Mouse (Mus musculus) ES-E14 (cell line): ENCODE measurements at regions not wholly inside any gene's neighbourhood (a gene's known extent, or its start where the extent isn't known, plus 50 kb on each side); places are given as distances from the start of the nearest gene placed in this dataset.

Source experiments
- DNase-seq: peaks from one replicate; pipeline ENCODE4 v3.0.0-alpha.2; 2013; ENCODE audit warnings: low read depth, low spot score
- H3K27ac ChIP-seq: 2 replicates; pipeline ENCODE4 v1.5.1; 2012; ENCODE audit warnings: low read depth, mild to moderate bottlenecking, low read length, moderate library complexity, mixed read lengths; ENCODE audit not compliant: poor library complexity, insufficient read depth, severe bottlenecking
- H3K36me3 ChIP-seq: 2 replicates; pipeline ENCODE4 v1.6.1; 2012; ENCODE audit warnings: mild to moderate bottlenecking, low read length, moderate library complexity, mixed read lengths; ENCODE audit not compliant: control insufficient read depth, poor library complexity, insufficient read depth, severe bottlenecking
- H3K4me1 ChIP-seq, 2 experiments: fragments of 150-350 bp in 1 of 2; sonication (generic) in 1 of 2; 2 replicates each; pipeline ENCODE4 v1.6.1; 2012; ENCODE audit warnings: low read length in 2 of 2, mild to moderate bottlenecking in 1 of 2, mixed read lengths in 1 of 2; ENCODE audit not compliant: control insufficient read depth in 2 of 2, insufficient read depth in 2 of 2, poor library complexity in 1 of 2
- H3K4me3 ChIP-seq, 2 experiments: fragments of 150-350 bp in 1 of 2; sonication (generic) in 1 of 2; 2 replicates each; pipeline ENCODE4 v1.5.1; 2012; ENCODE audit warnings: low read length in 2 of 2, low read depth in 1 of 2, mild to moderate bottlenecking in 1 of 2, mixed read lengths in 1 of 2; ENCODE audit not compliant: insufficient read depth in 1 of 2, poor library complexity in 1 of 2, severe bottlenecking in 1 of 2
- H3K9ac ChIP-seq: 2 replicates; pipeline ENCODE4 v1.6.1; 2012; ENCODE audit warnings: low read depth, mild to moderate bottlenecking, low read length, mixed read lengths; ENCODE audit not compliant: poor library complexity, insufficient read depth, severe bottlenecking
- H3K9me3 ChIP-seq: fragments of 150-350 bp; sonication (generic); 2 replicates; pipeline ENCODE4 v1.6.1; 2012; ENCODE audit warnings: low read depth, mild to moderate bottlenecking, low read length; ENCODE audit not compliant: control insufficient read depth, insufficient read depth
- CHD2 ChIP-seq: IDR thresholded peaks from 2 replicates; pipeline ENCODE4 v1.6.1; 2014; ENCODE audit warnings: mild to moderate bottlenecking, low read depth, low read length, inconsistent platforms
- HCFC1 ChIP-seq: IDR thresholded peaks from 2 replicates; pipeline ENCODE4 v1.6.1; 2012; ENCODE audit warnings: low read length, inconsistent platforms, borderline replicate concordance; ENCODE audit not compliant: insufficient read depth
- MAFK ChIP-seq: IDR thresholded peaks from 2 replicates; pipeline ENCODE4 v1.6.1; 2014; ENCODE audit warnings: mild to moderate bottlenecking, low read depth, low read length, inconsistent platforms; ENCODE audit not compliant: insufficient read depth
- ZC3H11A ChIP-seq: IDR thresholded peaks from 2 replicates; pipeline ENCODE4 v1.6.1; 2012; ENCODE audit warnings: low read depth, mild to moderate bottlenecking, inconsistent platforms, low read length, borderline replicate concordance
- ZNF384 ChIP-seq: IDR thresholded peaks from 2 replicates; pipeline ENCODE4 v1.6.1; 2012; ENCODE audit warnings: low read depth, low read length, inconsistent platforms
- in situ Hi-C, 2 experiments: fragments of 600-800 bp; cut with MboI; formaldehyde crosslinking; loops; one replicate each; pipeline ENCODE4 v1.15.1; 2025; ENCODE audit warnings: low sequenced_read_pairs in 2 of 2, inconsistent platforms in 1 of 2; ENCODE audit not compliant: unreplicated experiment in 2 of 2

DNA sequence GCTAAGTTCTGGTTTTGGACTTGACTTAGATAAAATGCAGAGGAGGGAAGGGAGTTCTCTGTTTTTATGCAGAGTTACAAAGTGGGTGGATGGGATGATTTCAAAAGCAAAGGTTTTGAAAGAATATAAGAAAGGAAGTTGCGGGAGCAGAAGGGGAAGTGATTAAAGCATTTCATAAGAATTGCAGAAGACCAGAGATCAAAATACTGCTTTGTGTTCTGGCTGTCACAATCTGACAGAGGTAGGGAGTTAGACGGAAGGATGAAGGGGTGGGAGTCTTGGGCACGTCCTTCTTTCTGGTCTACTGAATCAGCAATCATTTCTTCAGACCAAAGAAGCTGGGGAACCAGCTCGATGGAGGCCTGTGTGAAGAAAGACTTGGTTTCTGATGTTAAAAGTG, 78.0 kb upstream of the Fn1 start:
- no peak overlapping the region for H3K9ac ChIP-seq
- H3K4me3 ChIP-seq = no peak overlapping the region
- no peaks in the 10 kb centered on the region for H3K9me3 ChIP-seq
- in situ Hi-C loops = no loop called here
- no peak for DNase-seq
- H3K27ac ChIP-seq = no peak overlapping the region
- H3K4me1 ChIP-seq = no peaks in the 10 kb centered on the region
- TF ChIP-seq HCFC1 (no peak), ZC3H11A (no peak), MAFK (no peak), CHD2 (no peak), ZNF384 (no peak)
- no peaks in the 10 kb centered on the region for H3K36me3 ChIP-seq

DNA sequence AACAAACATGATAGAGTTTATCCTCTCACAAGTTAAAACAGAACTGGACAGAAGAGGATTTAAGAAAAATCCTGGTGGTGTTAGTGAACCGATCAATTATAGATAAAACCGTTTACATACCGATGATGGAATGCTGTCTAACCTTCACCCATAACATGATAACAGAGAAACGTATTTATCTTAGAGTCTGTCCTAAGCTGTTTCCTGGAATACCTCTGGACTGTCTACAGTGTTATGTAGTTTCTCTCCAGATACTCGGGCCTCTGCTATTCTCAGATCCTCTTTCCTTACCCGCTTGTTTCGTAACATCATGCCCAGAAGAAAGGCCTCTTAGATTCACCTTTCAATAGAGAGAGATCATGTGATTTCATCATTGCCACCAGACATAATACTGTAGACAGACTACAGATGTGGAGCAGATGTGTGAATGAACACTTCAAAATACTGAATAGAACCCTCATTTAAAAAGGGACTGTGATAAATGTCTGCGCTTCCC, 75.9 kb upstream of the Fn1 start:
- no peak overlapping the region for H3K27ac ChIP-seq
- no peak for TF ChIP-seq ZC3H11A
- TF ChIP-seq ZNF384 = no peak
- TF ChIP-seq HCFC1 = no peak
- no peak for TF ChIP-seq MAFK
- no peak for TF ChIP-seq CHD2
- no peak overlapping the region for H3K9ac ChIP-seq
- H3K36me3 ChIP-seq = no peaks in the 10 kb centered on the region
- H3K4me1 ChIP-seq = no peaks in the 10 kb centered on the region
- no peak overlapping the region for H3K4me3 ChIP-seq
- in situ Hi-C loops = no loop called here
- H3K9me3 ChIP-seq = no peaks in the 10 kb centered on the region
- DNase-seq = no peak

- Histone ChIP-seq H3K4me3 (no peak overlapping the region), H3K9ac (no peak overlapping the region), H3K27ac (no peak overlapping the region), H3K36me3 (no peaks in the 10 kb centered on the region), H3K4me1 (no peaks in the 10 kb centered on the region), H3K9me3 (no peaks in the 10 kb centered on the region)
- in situ Hi-C loops = no loop called here
- TF ChIP-seq MAFK (no peak), HCFC1 (no peak), CHD2 (no peak), ZC3H11A (no peak), ZNF384 (no peak)
- DNase-seq = no peak
Observed at GRCm38 (mm10) chr1:71723816-71724215, 70.8 kb upstream of the Fn1 start.

DNA sequence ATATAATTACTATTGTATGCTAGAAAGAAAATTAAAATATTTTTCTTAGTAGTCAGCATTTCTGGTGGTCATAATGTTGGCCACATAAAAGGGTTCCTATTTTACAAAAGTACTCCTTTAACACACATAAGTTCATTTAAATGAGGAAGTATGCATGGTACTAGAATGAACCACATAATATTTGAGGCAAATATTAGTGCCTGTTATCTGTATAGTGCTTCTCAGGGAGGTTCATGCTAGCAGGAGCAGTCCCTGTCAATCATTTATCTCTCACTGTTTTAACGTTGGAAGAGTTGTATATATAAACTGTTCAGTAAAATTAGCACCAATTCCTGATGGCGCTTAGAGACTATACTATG, 70.0 kb upstream of the Fn1 start:
- no peak for DNase-seq
- Histone ChIP-seq H3K4me1 (no peaks in the 10 kb centered on the region), H3K9ac (no peak overlapping the region), H3K4me3 (no peak overlapping the region), H3K9me3 (no peaks in the 10 kb centered on the region), H3K27ac (no peak overlapping the region), H3K36me3 (no peaks in the 10 kb centered on the region)
- TF ChIP-seq ZC3H11A = no peak
- in situ Hi-C loops = no loop called here

DNA sequence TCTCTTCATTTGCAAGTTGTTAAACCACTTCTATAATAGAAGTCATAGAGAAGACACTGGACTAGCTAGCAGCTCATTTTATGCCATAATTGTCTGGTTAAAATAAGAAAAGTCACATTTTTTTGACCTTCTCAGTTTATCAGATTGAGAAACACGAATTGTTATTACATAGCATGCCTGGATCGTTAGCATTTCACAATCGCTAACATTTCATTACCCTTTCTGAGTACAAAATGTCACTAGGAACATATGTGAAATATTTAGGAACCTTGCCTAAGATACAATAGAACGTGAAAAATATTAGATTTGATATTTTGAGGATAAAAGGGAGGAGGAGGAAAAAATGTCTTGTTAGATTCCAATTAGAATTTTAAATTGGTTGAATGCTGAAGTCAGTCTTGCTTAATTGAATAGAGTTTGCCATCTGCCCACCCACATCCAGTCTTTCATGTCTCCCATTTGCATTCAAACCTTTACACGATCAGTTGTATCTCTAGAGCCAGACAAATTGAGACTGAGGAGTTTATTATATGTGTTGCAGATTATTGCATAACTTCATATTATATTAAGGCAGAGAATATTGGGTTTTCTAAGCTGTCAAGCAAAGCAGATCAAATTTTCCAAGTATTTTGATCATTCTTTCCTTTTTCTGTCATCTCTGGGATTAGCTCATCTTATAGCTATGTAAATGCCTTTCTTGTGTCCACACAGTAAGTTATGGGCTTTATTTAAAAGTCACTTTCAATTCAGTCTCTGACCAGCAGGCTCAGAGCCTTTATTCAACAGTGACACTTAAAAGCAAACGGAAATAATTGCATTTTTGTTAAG, 69.4 kb upstream of the Fn1 start:
- in situ Hi-C loops = no loop called here
- TF ChIP-seq MAFK (no peak), CHD2 (no peak), ZNF384 (no peak), HCFC1 (no peak), ZC3H11A (no peak)
- Histone ChIP-seq H3K27ac (no peak overlapping the region), H3K9ac (no peak overlapping the region), H3K4me3 (no peak overlapping the region), H3K9me3 (no peaks in the 10 kb centered on the region), H3K4me1 (no peaks in the 10 kb centered on the region), H3K36me3 (no peaks in the 10 kb centered on the region)
- DNase-seq = no peak
